Mouse (Mus musculus) monocyte, adult 2 months (primary cell): Measurements from ENCODE around the gene Pik3ca.
"Not testable (repeated sequence)": the region's sequence is repeated elsewhere in the genome, so short reads cannot be mapped to it uniquely, and the experiment has no call there.

ENCODE experiments used
- DNase-seq, 2 experiments: peaks; one replicate each; pipeline ENCODE4 v3.0.0; 2022; ENCODE audit warnings: low spot score in 2 of 2, low read depth in 1 of 2

Pik3ca gene

GRCm38 (mm10) chr3:32401591-32401990, 4.1 kb downstream of the Pik3ca start:
- DNase-seq: no peak

- no peak for DNase-seq
These were observed 5.8 kb downstream of the Pik3ca start for GRCm38 (mm10) chr3:32402990-32403885.

GRCm38 (mm10) chr3:32405699-32406098, 8.2 kb downstream of the Pik3ca start:
- no peak for DNase-seq

GRCm38 (mm10) chr3:32406804-32407203, 9.3 kb downstream of the Pik3ca start:
- DNase-seq: no peak

GRCm38 (mm10) chr3:32408811-32409273, 11.4 kb downstream of the Pik3ca start:
- DNase-seq: no peak

- DNase-seq: no peak
These were observed 15.1 kb downstream of the Pik3ca start for GRCm38 (mm10) chr3:32412502-32413044.

GRCm38 (mm10) chr3:32414381-32414780, 16.9 kb downstream of the Pik3ca start:
- DNase-seq: no peak

- no peak for DNase-seq
These were observed 18.2 kb downstream of the Pik3ca start for GRCm38 (mm10) chr3:32415370-32416309.

GRCm38 (mm10) chr3:32417751-32418211, 20.3 kb downstream of the Pik3ca start:
- DNase-seq: no peak

- DNase-seq: no peak
These were observed 22.4 kb downstream of the Pik3ca start for GRCm38 (mm10) chr3:32419866-32420265.

GRCm38 (mm10) chr3:32421115-32422054, 23.9 kb downstream of the Pik3ca start:
- DNase-seq: no peak

- DNase-seq: no peak
These were observed 30.2 kb downstream of the Pik3ca start for GRCm38 (mm10) chr3:32427695-32428094.

- DNase-seq: no peak
These were observed 30.9 kb downstream of the Pik3ca start for GRCm38 (mm10) chr3:32428361-32428760.

- no peak for DNase-seq
These were observed 31.4 kb downstream of the Pik3ca start for GRCm38 (mm10) chr3:32428921-32429320.

GRCm38 (mm10) chr3:32429351-32429750, 31.9 kb downstream of the Pik3ca start:
- DNase-seq: not testable (repeated sequence)

GRCm38 (mm10) chr3:32430394-32430793, 32.9 kb downstream of the Pik3ca start:
- no peak for DNase-seq

- no peak for DNase-seq
These were observed 36.5 kb downstream of the Pik3ca start for GRCm38 (mm10) chr3:32434016-32434415.

- DNase-seq: no peak
These were observed 38.6 kb downstream of the Pik3ca start for GRCm38 (mm10) chr3:32436101-32436500.

GRCm38 (mm10) chr3:32437297-32437696, 39.8 kb downstream of the Pik3ca start:
- no peak for DNase-seq

GRCm38 (mm10) chr3:32437820-32438219, 40.3 kb downstream of the Pik3ca start:
- no peak for DNase-seq
